ENCODE assay signal across 23 mouse cellular contexts in the genomic region with DNA sequence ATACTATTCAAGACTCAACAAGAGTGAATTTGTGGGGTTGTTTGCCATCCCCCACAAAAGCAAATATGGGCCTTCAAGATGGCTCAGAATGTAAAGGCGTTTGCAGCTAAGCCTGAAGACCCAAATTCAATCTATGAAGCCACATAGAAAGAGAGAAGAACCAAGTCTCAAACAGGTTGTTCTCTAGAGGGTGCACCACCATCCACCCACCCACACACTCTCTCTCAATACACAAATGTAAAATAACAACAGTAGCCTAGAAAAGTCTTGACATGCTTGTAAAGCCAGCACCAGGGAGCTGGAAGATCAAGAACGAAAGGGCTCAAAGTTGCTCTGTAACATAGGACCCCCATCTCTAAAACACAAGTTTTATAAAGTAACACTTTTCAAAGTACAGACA. TPM values are rescaled to one million over a fixed set of nuclear protein-coding genes. Genes with fewer than 3 reads are reported as not detected.
"Had no signal": no experiment of that assay in that cellular context is flagged by ENCODE, and none has a peak within 500 bp of the region (broad histone marks: within the 10 kb centered on the region; RNA-seq: fewer than 3 reads in every experiment).

No protein-coding gene starts in this region.

- H3K27ac ChIP-seq: limb, embryonic 12.5 days; lung, embryonic 15.5 days; midbrain, embryonic 10.5 days; midbrain, embryonic 15.5 days; neural tube, embryonic 13.5 days had no signal

- H3K4me3 ChIP-seq: limb, embryonic 12.5 days; lung, embryonic 15.5 days; midbrain, embryonic 10.5 days; midbrain, embryonic 15.5 days; neural tube, embryonic 13.5 days had no signal

- ATAC-seq: midbrain, embryonic 15.5 days had no signal

- H3K9ac ChIP-seq: limb, embryonic 12.5 days; lung, embryonic 15.5 days; midbrain, embryonic 15.5 days; neural tube, embryonic 13.5 days had no signal

- H3K4me2 ChIP-seq: limb, embryonic 12.5 days; lung, embryonic 15.5 days; midbrain, embryonic 15.5 days; neural tube, embryonic 13.5 days had no signal

- DNase-seq: kidney, adult 2 months; kidney, postnatal 36 days; layer of hippocampus, adult 9-11 months; layer of hippocampus, postnatal 36 days; lung, postnatal 4 days; retina, postnatal 1 day; right cerebral cortex, postnatal 4 days; spleen, adult 18-20 months; thymus, adult 18-20 months; thymus, postnatal 14 days had no signal

- H3K9me3 ChIP-seq: limb, embryonic 12.5 days; lung, embryonic 15.5 days; midbrain, embryonic 10.5 days; midbrain, embryonic 15.5 days; neural tube, embryonic 13.5 days had no signal

- H3K27me3 ChIP-seq: limb, embryonic 12.5 days; lung, embryonic 15.5 days; midbrain, embryonic 15.5 days; neural tube, embryonic 13.5 days had no signal

- H3K36me3 ChIP-seq: midbrain, embryonic 15.5 days; neural tube, embryonic 13.5 days had no signal

RNA-seq across cellular contexts. Expression of a gene that starts 34.9 kb away (rescaled TPM):
- total RNA-seq: layer of hippocampus, adult 18-20 months; layer of hippocampus, postnatal 36 days; left cerebral cortex, adult 8-10 months; left cerebral cortex, postnatal 25 days; liver, adult 2 months; megakaryocyte, adult 5-6 weeks; monocyte, adult 5-6 weeks had no signal
- polyA plus RNA-seq: kidney, adult 2 months; kidney, embryonic 16.5 days; limb, embryonic 12.5 days; lung, embryonic 15.5 days; midbrain, embryonic 10.5 days; urinary bladder, adult 2 months had no signal
